Mouse (Mus musculus) embryonic fibroblast, embryonic 13.5 days (primary cell): ENCODE data around the gene Cep170.

Experiments used
- CTCF ChIP-seq: IDR thresholded peaks from 2 replicates; pipeline ENCODE4 v1.5.1; 2011; ENCODE audit warnings: mild to moderate bottlenecking, control low read depth, low read length, moderate library complexity, borderline replicate concordance; ENCODE audit not compliant: insufficient read depth
- POLR2A ChIP-seq: IDR thresholded peaks from 2 replicates; pipeline ENCODE4 v1.6.1; 2011; ENCODE audit warnings: low read depth, mild to moderate bottlenecking, control low read depth, low read length, moderate library complexity

DNA sequence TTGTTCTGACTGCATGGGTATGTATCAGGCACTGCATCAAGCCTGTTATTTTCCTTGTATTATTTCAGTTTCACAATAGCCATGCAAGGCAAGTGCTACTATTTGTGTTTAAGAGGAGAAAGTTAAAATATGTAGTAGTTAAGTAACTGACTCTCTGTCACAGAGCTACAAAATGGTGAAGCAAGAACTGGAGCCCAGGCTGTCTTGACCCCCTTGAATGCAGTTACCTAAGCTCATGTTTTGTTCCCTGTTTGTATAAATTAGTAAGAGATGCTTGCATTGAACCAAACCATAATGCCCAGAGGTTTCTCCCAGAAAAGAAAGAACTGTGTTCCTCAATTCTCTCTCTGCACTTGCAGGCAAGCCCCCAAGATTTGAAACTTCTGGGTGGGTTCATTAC lies 19.4 kb upstream of the Cep170 start:
- no peak for TF ChIP-seq CTCF
- no peak for TF ChIP-seq POLR2A
